Mouse (Mus musculus) large intestine, adult 2 months (tissue): ENCODE measurements around the gene Sobp. TPM values are rescaled to one million over a fixed set of nuclear protein-coding genes. Genes with fewer than 3 reads are reported as not detected.

Experiments used
- DNase-seq: peaks from one replicate; pipeline ENCODE4 v3.0.0-alpha.2; 2012; ENCODE audit warnings: low read depth, low spot score
- WGBS: fragments of 180-500 bp; shearing (Covaris S2); methylation state at CpG from one replicate; pipeline ENCODE4 v1.1.7; 2018; 5-methylcytosine and 5-hydroxymethylcytosine counted together
- polyA plus RNA-seq: library from polyadenylated mRNA; depleted of rRNA; stranded (reverse); fragments of >200 nt; gene quantifications from 2 replicates; pipeline ENCODE4 v1.2.3, GENCODE M21; 2012

Gene Sobp
- polyA plus RNA-seq, 1 experiment, result 0.57 TPM

GRCm38 (mm10) chr10:43043351-43044209 is 130.8 kb downstream of the Sobp start:
- WGBS, result 48% methylated on average over 7 of the region's 7 CpGs
- DNase-seq, result no peak

GRCm38 (mm10) chr10:43042591-43043327 is 131.6 kb downstream of the Sobp start:
- DNase-seq, result no peak
- WGBS, result 62% methylated on average over 10 of the region's 10 CpGs

GRCm38 (mm10) chr10:43041794-43042193 is 132.5 kb downstream of the Sobp start:
- WGBS, result 78% methylated on average over 3 of the region's 3 CpGs
- DNase-seq, result no peak

- WGBS, result 67% methylated on average over 7 of the region's 7 CpGs
- DNase-seq, result no peak
These were observed 136.9 kb downstream of the Sobp start for GRCm38 (mm10) chr10:43037455-43037793.

DNA sequence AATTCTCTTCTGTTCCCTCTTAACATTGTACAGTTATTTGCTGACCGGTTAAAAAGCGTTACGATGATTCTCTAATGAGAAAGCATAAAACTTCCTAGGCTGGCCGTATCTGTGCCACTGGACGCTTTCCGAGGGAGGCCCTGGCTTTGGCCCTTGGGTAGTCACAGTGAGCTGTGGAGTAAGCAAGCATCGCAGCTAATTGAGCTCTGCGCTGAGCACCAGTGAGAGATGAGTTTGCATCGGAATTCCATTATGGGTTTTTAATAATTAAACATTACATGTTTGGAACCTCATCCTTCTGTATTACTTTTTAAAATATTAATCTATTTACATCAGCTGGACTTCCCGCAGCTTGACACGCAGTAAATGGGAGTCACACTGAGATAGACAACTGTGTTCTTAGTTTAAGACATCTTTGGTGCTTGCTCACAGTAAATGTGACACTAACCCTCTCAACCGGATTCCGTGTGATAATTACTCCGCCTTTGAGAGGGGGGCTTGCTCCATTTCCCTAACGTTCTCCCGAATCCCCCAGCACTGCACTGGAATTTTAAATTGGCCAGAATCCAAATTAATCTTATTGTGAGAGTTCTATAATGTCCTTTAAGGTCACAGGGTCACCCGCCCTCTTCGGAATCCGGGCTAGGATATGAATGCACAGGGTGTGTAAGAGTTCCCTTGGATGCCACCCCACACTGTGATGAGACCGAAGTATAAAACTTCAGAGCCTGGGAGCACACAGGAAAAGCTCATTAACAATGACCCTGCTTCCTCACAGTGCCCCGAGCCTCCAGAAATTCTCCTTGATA is 137.5 kb downstream of the Sobp start:
- DNase-seq, result no peak
- 82% methylated on average over 21 of the region's 21 CpGs for WGBS

GRCm38 (mm10) chr10:43035579-43035978 is 138.8 kb downstream of the Sobp start:
- WGBS, result 58% methylated on average over 8 of the region's 8 CpGs
- DNase-seq, result no peak

DNA sequence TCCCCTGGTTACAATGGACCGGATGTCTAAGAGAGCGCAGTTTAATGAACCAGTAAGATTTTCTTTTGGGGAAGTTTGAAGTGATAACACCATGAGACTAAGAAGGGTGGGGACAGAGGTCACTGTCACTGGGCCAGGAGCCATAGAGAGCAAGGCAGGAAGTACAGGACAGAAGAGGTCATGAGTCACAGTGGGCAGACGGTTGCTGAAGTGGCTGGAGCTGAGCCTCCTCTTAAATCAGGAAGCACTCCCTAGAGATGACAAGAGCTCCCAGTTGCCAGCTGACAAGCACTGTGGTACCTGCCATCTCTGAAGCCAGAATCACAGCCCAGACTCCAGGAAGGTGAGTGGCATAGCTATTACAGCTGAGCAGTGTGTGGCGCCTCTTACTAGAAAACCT is 139.5 kb downstream of the Sobp start:
- 68% methylated on average over 4 of the region's 4 CpGs for WGBS
- DNase-seq, result no peak

- DNase-seq, result no peak
- 77% methylated on average over 15 of the region's 15 CpGs for WGBS
These were observed 140.7 kb downstream of the Sobp start for GRCm38 (mm10) chr10:43033481-43034248.

DNA sequence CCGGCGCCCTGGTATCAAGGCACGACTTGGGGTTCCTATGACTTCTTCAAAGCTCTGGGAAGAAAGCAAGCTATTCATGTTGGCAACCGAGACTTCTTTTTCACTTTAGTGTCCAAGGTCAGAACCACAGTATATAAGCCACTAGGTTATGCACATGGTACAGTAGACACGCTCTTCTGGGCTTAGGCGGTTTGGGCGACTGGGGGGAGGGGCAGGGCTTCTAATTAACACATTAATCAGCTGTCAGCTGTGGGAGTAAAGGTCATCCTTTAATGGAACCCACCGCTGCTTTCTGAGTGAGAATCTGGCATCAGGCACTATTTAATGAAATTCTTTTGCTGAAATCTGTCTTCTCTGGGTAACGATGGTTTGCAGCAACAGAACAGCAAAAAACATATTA is 147.3 kb downstream of the Sobp start:
- WGBS, result 76% methylated on average over 9 of the region's 9 CpGs
- DNase-seq, result no peak

- DNase-seq, result no peak
- WGBS, result 75% methylated on average over 10 of the region's 10 CpGs
These were observed 150.7 kb downstream of the Sobp start for GRCm38 (mm10) chr10:43023454-43024194.

DNA sequence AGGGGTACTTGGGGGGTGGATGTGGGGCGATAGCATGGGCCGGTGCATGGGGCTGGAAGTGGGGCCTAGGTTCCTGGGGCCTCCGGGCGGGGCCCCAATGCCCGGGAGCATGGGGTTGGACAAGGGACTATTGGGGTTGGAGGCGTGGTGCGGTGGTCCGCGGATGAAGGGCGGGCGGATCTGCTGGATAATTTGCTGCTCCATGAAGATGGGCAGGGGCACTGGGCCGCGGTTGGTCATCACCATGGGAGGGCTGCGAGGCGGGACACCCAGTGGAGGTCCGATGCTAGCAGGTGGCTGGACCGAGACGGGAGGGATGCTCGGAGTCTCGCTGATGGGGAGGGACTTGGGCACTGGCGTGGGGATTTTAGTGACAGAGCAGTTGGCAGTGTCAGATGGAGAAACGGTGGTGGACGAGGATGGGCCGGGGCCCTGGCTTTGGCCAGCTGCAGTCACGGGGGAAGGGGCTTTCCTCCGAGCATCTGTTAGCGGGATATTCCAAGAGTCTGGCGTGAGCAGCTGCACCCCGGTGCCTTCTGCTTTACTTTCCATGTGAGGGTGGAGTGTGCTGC is 152.1 kb downstream of the Sobp start:
- 26% methylated on average over 29 of the region's 29 CpGs for WGBS
- DNase-seq, result no peak

DNA sequence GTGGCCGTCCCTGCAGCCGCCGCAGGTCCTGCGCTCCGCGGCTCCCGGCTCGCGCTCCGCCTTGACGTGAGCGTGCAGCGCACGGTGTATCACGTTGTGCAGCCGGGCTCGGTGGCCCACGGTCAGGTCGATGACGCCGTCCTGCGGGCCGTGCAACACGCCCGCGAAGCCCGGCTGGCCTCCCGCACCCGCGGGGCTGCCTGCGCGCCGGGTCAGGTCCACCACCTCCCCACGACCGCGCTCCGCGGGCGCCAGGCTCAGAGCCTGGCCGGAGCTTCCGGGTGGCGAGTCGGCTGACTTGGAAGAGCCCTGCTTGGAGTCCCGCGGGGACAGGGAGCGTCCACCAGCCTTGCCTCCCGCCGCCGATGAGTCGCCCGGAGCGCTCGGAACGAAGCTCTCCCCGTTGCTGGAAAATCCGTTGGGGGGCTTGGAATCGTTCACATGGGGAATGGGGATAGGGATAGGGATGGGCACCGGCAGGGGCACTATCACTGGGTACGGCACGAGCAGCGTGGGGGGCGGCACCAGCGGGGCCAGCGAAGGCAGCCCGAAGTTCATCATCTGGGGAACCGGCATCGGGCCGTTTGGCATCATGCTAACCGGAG is 152.7 kb downstream of the Sobp start:
- 4% methylated on average over 69 of the region's 69 CpGs for WGBS
- DNase-seq, result no peak

- no peak for DNase-seq
- 7% methylated on average over 35 of the region's 35 CpGs for WGBS
These were observed 153.3 kb downstream of the Sobp start for GRCm38 (mm10) chr10:43021017-43021416.

GRCm38 (mm10) chr10:43014782-43015181 is 159.5 kb downstream of the Sobp start:
- WGBS, result 89% methylated on average over 5 of the region's 5 CpGs
- no peak for DNase-seq

- DNase-seq, result no peak
- WGBS, result 83% methylated on average over 4 of the region's 4 CpGs
These were observed 160.0 kb downstream of the Sobp start for GRCm38 (mm10) chr10:43014358-43014757.

DNA sequence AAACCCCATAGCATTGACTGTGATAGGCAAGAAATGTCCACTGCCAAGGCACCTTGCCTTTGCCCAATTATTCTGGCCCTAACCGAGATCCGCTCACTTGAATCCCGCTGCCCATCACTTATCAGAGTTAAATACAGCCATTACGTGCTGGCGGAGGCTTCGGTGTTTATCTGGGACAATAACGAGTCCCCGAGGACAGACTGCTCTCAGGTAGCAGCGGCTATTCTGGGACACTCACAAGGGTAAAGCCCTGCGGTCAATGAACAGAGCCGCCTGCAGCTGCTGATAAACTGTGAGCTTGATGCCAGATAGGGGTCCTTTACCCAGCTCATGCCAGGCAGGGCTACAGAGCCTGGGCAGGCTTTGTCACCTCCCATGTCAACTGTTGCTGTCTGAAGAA is 166.2 kb downstream of the Sobp start:
- 61% methylated on average over 11 of the region's 11 CpGs for WGBS
- DNase-seq, result no peak

- WGBS, result 79% methylated on average over 4 of the region's 4 CpGs
- DNase-seq, result no peak
These were observed 167.8 kb downstream of the Sobp start for GRCm38 (mm10) chr10:43006534-43006933.

DNA sequence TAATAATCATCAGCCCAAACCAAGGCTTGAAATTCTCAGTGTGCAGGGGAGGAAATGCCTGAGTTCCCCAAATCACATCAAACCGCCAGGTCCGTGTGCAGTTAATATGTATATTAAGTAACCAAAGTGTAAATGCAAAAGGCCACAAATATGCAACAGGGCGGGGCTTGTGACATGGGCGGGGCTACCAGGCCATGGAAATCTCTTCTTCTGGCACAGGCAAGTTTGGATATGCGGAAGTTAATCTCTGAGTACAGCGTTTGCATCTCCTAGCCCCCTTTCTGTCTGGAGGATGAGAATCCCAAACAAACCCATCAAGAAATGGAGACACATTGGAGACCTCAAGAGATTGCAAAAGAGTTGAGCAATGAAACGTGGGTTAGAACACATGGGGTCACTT is 168.7 kb downstream of the Sobp start:
- WGBS, result 73% methylated on average over 7 of the region's 7 CpGs
- DNase-seq, result no peak
